Mouse (Mus musculus) midbrain, embryonic 16.5 days (tissue): ENCODE results near the gene Maco1. TPM values are rescaled to one million over a fixed set of nuclear protein-coding genes. Genes with fewer than 3 reads are reported as not detected.
"Not testable (repeated sequence)": the region's sequence is repeated elsewhere in the genome, so short reads cannot be mapped to it uniquely, and the experiment has no call there.

ENCODE experiments used
- ATAC-seq: fragments of 200-750 bp; cut with Nextera tagmentation; 2 replicates; pipeline ENCODE4 v1.8.0; 2017; ENCODE audit warnings: moderate TSS enrichment
- H3K27ac ChIP-seq: fragments of 300-500 bp; sonication (generic); 2 replicates; pipeline ENCODE4 v1.5.1; 2014; ENCODE audit warnings: mild to moderate bottlenecking, low read length, mixed read lengths
- H3K27me3 ChIP-seq: fragments of 300-500 bp; sonication (generic); 2 replicates; pipeline ENCODE4 v1.6.1; 2014; ENCODE audit warnings: low read depth, low read length, mixed read lengths; ENCODE audit not compliant: control insufficient read depth, insufficient read depth
- H3K36me3 ChIP-seq: fragments of 300-500 bp; sonication (generic); 2 replicates; pipeline ENCODE4 v1.6.1; 2014; ENCODE audit warnings: mild to moderate bottlenecking, low read length, moderate library complexity, mixed read lengths; ENCODE audit not compliant: control insufficient read depth, insufficient read depth
- H3K4me1 ChIP-seq: fragments of 300-500 bp; sonication (generic); 2 replicates; pipeline ENCODE4 v1.6.1; 2014; ENCODE audit warnings: mild to moderate bottlenecking, low read length, mixed read lengths; ENCODE audit not compliant: control insufficient read depth, insufficient read depth
- H3K4me2 ChIP-seq: fragments of 300-500 bp; sonication (generic); 2 replicates; pipeline ENCODE4 v1.6.1; 2014; ENCODE audit warnings: mild to moderate bottlenecking, low read length, mixed read lengths
- H3K4me3 ChIP-seq: fragments of 300-500 bp; sonication (generic); 2 replicates; pipeline ENCODE4 v1.5.1; 2014; ENCODE audit warnings: low read depth, mild to moderate bottlenecking, low read length, moderate library complexity, mixed read lengths
- H3K9ac ChIP-seq: fragments of 300-500 bp; sonication (generic); 2 replicates; pipeline ENCODE4 v1.6.1; 2014; ENCODE audit warnings: low read depth, low read length, mixed read lengths
- H3K9me3 ChIP-seq: fragments of 300-500 bp; sonication (generic); replicated peaks from 2 replicates; pipeline ENCODE4 v1.6.1; 2014; ENCODE audit warnings: mild to moderate bottlenecking, low read length, mixed read lengths; ENCODE audit not compliant: control insufficient read depth, poor library complexity, severe bottlenecking
- WGBS: fragments of 180-500 bp; shearing (Covaris S2); extraction: QIAGEN DNeasy Blood & Tissue Kit; methylation state at CpG from one replicate; pipeline ENCODE4 v1.1.7; 2014; 5-methylcytosine and 5-hydroxymethylcytosine counted together
- polyA plus RNA-seq: library from polyadenylated mRNA; unstranded; fragments of >200 nt; fragmentation: Nextera tagmentation; extraction: Ambion mirVana; gene quantifications from 2 replicates; pipeline ENCODE4 v1.2.1, GENCODE M21; 2015

The Maco1 gene
- polyA plus RNA-seq, 1 experiment from 2014 or later, result 91.3 TPM

GRCm38 (mm10) chr4:134798861-134799260, 54.3 kb downstream of the Maco1 start:
- Histone ChIP-seq H3K4me1 (no peaks in the 10 kb centered on the region), H3K4me2 (no peak overlapping the region), H3K27ac (no peak overlapping the region), H3K27me3 (no peaks in the 10 kb centered on the region), H3K9ac (no peak overlapping the region), H3K4me3 (no peak overlapping the region), H3K9me3 (no peaks in the 10 kb centered on the region), H3K36me3 (peaks cover 13% of the 10 kb centered on the region)
- WGBS, result 55% methylated on average over 3 of the region's 3 CpGs
- ATAC-seq, result no peak

GRCm38 (mm10) chr4:134797621-134798020, 55.5 kb downstream of the Maco1 start:
- no peak for ATAC-seq
- Histone ChIP-seq H3K36me3 (peaks cover 13% of the 10 kb centered on the region), H3K9me3 (no peaks in the 10 kb centered on the region), H3K9ac (no peak overlapping the region), H3K4me3 (no peak overlapping the region), H3K4me2 (no peak overlapping the region), H3K27ac (no peak overlapping the region), H3K27me3 (no peaks in the 10 kb centered on the region), H3K4me1 (no peaks in the 10 kb centered on the region)
- 85% methylated on average over 6 of the region's 6 CpGs for WGBS

DNA sequence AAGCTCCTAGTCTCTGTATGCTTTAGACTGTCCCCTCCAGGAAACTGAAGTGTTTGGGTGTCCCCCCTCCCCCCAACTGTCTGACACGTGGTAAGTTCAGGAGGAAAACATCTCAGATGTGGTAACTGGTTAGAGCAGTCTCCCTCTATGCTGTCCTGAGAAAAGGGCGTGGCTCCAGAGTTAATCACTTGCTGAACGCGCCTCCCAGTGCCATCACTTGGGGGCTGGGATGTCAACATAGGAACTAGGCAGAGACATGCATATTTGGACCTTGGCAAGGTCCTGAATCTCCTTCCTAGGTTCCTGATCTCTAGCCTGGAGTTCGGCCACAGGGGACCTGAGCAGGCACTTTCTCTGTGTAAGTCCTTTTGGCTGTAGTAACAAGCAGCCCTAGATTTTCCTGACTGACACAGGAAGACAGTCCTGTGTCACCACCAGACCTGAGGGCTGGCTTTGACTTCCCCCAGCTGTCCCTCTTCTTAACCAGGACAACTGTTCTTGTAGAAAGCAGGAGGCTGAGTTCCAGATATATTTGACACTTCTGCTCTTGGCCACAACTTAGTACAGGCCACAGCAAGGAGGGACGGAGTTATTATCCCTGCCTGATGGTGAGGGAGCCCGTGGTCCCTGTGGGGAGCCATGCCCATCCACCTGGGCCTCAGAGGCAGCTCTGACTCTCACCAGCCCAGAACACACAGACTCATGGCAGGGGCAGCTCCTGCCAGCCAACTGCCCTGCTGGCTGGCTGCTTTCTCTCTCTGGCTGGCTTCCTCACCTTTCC, 56.4 kb downstream of the Maco1 start:
- no peak overlapping the region for H3K4me2 ChIP-seq
- WGBS, result 30% methylated on average over 7 of the region's 7 CpGs
- no peak overlapping the region for H3K4me3 ChIP-seq
- 0 out of 2 replicates have a peak overlapping the region, but pooled peaks have one; percentile 14 for H3K9ac ChIP-seq
- H3K27ac ChIP-seq, result no peak overlapping the region
- no peaks in the 10 kb centered on the region for H3K27me3 ChIP-seq
- H3K36me3 ChIP-seq, result peaks cover 12% of the 10 kb centered on the region
- ATAC-seq, result no peak
- no peaks in the 10 kb centered on the region; the same call in 1 of the 2 replicates for H3K4me1 ChIP-seq
- H3K9me3 ChIP-seq, result no peaks in the 10 kb centered on the region

DNA sequence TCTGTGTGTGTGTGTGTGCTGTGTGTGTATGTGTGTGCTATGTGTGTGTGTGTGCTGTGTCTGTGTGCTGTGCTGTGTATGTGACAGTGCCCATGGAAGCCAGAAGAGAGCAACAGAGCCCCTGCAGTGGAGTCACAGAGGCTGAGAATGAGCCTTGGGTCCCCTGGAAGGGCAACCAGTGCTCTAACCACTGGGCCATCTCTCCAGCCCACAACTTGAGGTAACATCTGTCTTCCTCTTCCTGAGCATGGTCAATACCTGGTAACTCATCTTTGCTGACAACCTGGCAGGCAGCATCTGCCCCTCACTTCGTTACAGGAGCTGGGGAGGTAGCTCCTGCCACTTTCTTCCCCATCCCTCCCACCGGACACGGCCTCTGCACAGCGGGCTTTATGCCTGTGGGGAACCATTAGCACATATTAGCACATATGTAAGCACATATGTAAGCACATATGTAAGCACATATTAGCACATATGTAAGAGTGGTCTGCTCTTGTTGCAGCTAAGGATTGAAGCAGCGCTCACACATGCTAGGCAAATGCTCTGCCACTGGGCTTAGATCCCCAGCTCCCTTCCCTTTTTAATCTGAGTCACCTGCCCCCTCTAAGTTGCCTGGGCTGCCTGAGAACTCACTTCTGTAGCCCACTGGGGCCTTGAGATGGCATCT, 57.2 kb downstream of the Maco1 start:
- Histone ChIP-seq H3K4me3 (no peak overlapping the region), H3K4me2 (no peak overlapping the region), H3K9ac (no peak overlapping the region), H3K36me3 (peaks cover 4% of the 10 kb centered on the region; the same call in 1 of the 2 replicates), H3K27me3 (no peaks in the 10 kb centered on the region), H3K4me1 (no peaks in the 10 kb centered on the region; the same call in 1 of the 2 replicates), H3K27ac (no peak overlapping the region), H3K9me3 (no peaks in the 10 kb centered on the region)
- 73% methylated on average over 5 of the region's 5 CpGs for WGBS
- ATAC-seq, result no peak

DNA sequence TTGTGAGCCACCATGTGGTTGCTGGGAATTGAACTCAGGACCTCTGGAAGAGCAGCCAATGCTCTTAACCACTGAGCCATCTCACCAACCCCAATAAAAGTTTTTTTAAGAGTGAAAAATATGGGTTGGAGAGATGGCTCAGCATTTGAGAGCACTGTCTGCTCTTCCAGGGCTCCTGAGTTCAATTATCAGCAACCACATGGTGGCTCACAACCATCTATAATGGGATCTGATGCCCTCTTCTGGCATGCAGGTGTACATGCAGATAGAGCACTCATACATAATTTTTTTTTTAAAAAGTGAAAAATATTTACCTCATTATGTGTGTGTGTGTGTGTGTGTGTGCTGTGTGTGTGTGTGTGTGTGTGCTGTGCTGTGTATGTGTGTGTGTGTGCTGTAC, 58.2 kb downstream of the Maco1 start:
- ATAC-seq, H3K27me3 ChIP-seq: not testable (repeated sequence)

GRCm38 (mm10) chr4:134793213-134793956, 59.8 kb downstream of the Maco1 start:
- Histone ChIP-seq H3K9ac (no peak overlapping the region), H3K4me1 (no peaks in the 10 kb centered on the region; the same call in 1 of the 2 replicates), H3K4me3 (no peak overlapping the region), H3K27me3 (no peaks in the 10 kb centered on the region), H3K9me3 (no peaks in the 10 kb centered on the region), H3K4me2 (no peak overlapping the region), H3K27ac (no peak overlapping the region), H3K36me3 (no peaks in the 10 kb centered on the region)
- no peak for ATAC-seq
- 48% methylated on average over 10 of the region's 10 CpGs for WGBS

More for the DNA sequence above, 58.2 kb downstream of the Maco1 start:
- H3K9me3 ChIP-seq, H3K9ac ChIP-seq, H3K4me3 ChIP-seq, H3K36me3 ChIP-seq, H3K4me2 ChIP-seq, H3K27ac ChIP-seq, H3K4me1 ChIP-seq: not testable (repeated sequence)

GRCm38 (mm10) chr4:134791731-134792130, 61.4 kb downstream of the Maco1 start:
- H3K9me3 ChIP-seq, result no peaks in the 10 kb centered on the region
- no peak for ATAC-seq
- no peaks in the 10 kb centered on the region; the same call in 1 of the 2 replicates for H3K4me1 ChIP-seq
- no peak overlapping the region for H3K9ac ChIP-seq
- H3K4me2 ChIP-seq, result no peak overlapping the region
- WGBS, result 50% methylated on average over 6 of the region's 6 CpGs
- no peak overlapping the region for H3K4me3 ChIP-seq
- no peaks in the 10 kb centered on the region for H3K36me3 ChIP-seq
- no peaks in the 10 kb centered on the region for H3K27me3 ChIP-seq
- no peak overlapping the region for H3K27ac ChIP-seq

DNA sequence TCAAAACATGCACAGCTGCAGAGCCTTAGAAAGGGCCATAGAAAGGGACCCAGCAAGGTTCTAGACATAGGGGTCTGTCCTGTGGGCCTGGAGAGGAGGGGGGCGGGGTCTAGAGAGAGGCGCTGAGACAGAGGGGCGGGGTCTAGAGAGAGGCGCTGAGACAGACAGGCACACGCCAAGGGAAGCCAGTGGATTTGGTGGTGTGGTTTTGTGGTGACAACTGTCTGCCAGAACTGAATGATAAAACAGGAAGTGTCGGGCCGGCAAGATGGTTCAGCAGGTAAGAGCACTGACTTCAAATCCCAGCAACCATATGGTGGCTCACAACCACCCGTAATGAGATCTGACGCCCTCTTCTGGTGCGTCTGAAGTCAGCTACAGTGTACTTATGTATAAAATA, 66.2 kb downstream of the Maco1 start:
- no peaks in the 10 kb centered on the region; the same call in 1 of the 2 replicates for H3K4me1 ChIP-seq
- no peak for ATAC-seq
- H3K9ac ChIP-seq, result no peak overlapping the region
- no peaks in the 10 kb centered on the region for H3K9me3 ChIP-seq
- H3K27me3 ChIP-seq, result no peaks in the 10 kb centered on the region
- H3K4me2 ChIP-seq, result no peak overlapping the region
- H3K27ac ChIP-seq, result no peak overlapping the region
- H3K36me3 ChIP-seq, result no peaks in the 10 kb centered on the region
- no peak overlapping the region for H3K4me3 ChIP-seq
- 30% methylated on average over 10 of the region's 10 CpGs for WGBS
